Mouse (Mus musculus): ENCODE measurements around the gene Entpd3. TPM values are rescaled to one million over a fixed set of nuclear protein-coding genes. Genes with fewer than 3 reads are reported as not detected.
A peak's percentile ranks its signal among the peaks of the same experiment; 100 is the strongest.

Gene Entpd3
- polyA plus RNA-seq, 1 experiment from 2014 or later = not detected

DNA sequence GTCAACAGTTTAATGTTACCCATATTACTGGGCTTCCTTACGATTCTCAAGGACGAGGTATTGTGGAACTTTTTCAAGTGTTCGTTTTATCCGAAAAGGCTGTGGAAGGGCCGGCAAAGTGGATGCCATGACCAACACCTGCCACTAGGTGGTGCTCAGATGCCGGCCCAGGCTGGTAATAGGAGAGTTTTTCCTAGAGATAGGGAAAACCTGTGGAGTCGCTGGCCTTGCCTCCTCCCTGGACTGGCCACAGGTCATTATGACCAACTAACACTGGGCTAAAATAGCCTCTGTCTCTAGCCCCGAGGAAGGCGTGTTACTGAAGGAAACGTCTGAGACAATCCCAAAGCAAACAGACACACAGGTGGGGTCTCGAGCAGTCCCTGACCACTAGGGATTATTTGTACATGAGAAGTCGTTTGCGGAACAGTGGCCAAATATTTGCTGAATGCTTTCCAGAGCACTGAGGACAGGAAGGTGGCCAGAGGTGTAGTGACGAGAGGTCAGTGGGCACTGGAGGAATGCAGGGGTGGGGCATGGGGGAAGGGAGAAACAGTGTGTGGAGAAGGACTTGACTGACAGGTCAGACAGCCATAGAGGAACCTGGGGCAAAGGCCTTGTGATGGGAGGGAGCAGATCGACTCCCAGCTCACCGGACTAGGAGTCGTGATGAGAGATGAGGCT is 62.0 kb downstream of the Entpd3 start:
- H3K9me3 ChIP-seq (ENCODE audit: control insufficient read depth, low read length) = peaks cover under 1% of the 10 kb centered on the region; the same call in 1 of the 2 replicates
- peaks cover 15 to 17% of the 10 kb centered on the region in 2 experiments for H3K4me1 ChIP-seq (ENCODE audit: control insufficient read depth in 2 of 2, insufficient read depth in 2 of 2, low read length in 2 of 2)
- peak overlapping the region in 1 of 2 experiments; percentile 3; a peak in 1 of 4 replicates for H3K4me3 ChIP-seq (ENCODE audit: control insufficient read depth in 1 of 2, insufficient read depth in 1 of 2, low read depth in 1 of 2, low read length in 2 of 2)
- peak; percentile 48 for ATAC-seq (ENCODE audit: insufficient number of reproducible peaks, insufficient read depth, low FRiP score, low read depth)
- no peaks in the 10 kb centered on the region for H3K27me3 ChIP-seq (ENCODE audit: control insufficient read depth, insufficient read depth, low read length)
- H3K9ac ChIP-seq (ENCODE audit: low read length) = peak overlapping the region; percentile 11; the same call in 1 of the 2 replicates
- 21% methylated on average over 17 of the region's 17 CpGs for WGBS
- H3K36me3 ChIP-seq (ENCODE audit: control insufficient read depth, insufficient read depth, low read length) = no peaks in the 10 kb centered on the region
- no peak overlapping the region for H3K27ac ChIP-seq (replicated peaks in 1 of 2; ENCODE audit: control insufficient read depth in 1 of 2, insufficient read depth in 1 of 2, low read depth in 2 of 2, low read length in 2 of 2)
- peak overlapping the region; percentile 47 for H3K4me2 ChIP-seq (ENCODE audit: low read length)

DNA sequence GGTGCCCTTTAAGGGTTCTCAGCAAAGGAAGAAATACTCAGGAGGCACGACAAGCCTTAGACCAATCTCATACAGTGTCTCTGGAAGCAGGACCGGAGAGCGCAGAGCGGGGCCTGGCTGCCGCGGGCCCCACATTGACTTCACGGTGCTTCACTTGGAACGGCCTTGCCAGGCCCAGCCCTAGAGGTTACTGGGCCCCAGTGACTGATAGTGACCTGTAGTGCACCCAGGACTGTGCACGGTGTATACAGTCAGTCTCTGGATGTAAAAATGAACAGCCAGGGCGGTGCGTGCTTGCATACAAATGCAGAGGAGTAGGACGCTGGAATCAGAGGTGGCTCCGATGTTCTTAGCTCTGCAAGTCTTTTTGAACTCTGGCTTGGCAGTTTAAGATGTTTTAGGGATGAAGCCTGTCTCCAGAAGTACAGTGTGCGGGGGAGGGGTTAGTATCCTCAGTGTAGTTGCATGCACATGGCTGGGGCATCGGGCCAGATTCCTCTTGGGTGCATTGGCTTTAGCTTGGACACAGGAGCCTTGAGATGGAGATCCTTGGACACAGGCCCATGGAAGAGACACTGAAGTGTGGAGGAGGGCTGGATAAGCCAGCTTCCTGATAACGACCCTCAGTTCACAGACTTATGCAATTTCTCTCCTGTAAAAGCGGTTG is 62.7 kb downstream of the Entpd3 start:
- Histone ChIP-seq H3K9ac (ENCODE audit: low read length) (no peak overlapping the region), H3K4me2 (ENCODE audit: low read length) (peak overlapping the region; percentile 47), H3K27me3 (ENCODE audit: control insufficient read depth, insufficient read depth, low read length) (no peaks in the 10 kb centered on the region), H3K36me3 (ENCODE audit: control insufficient read depth, insufficient read depth, low read length) (no peaks in the 10 kb centered on the region), H3K9me3 (ENCODE audit: control insufficient read depth, low read length) (peaks cover 7% of the 10 kb centered on the region; the same call in 1 of the 2 replicates), H3K27ac (replicated peaks in 1 of 2; ENCODE audit: control insufficient read depth in 1 of 2, insufficient read depth in 1 of 2, low read depth in 2 of 2, low read length in 2 of 2) (no peak overlapping the region), H3K4me3 (ENCODE audit: control insufficient read depth in 1 of 2, insufficient read depth in 1 of 2, low read depth in 1 of 2, low read length in 2 of 2) (no peak overlapping the region), H3K4me1 (ENCODE audit: control insufficient read depth in 2 of 2, insufficient read depth in 2 of 2, low read length in 2 of 2) (peaks cover 15 to 17% of the 10 kb centered on the region in 2 experiments)
- 0 out of 2 replicates have a peak, but pooled peaks have one; percentile 41 for ATAC-seq (ENCODE audit: insufficient number of reproducible peaks, insufficient read depth, low FRiP score, low read depth)
- 58% methylated on average over 17 of the region's 17 CpGs for WGBS

DNA sequence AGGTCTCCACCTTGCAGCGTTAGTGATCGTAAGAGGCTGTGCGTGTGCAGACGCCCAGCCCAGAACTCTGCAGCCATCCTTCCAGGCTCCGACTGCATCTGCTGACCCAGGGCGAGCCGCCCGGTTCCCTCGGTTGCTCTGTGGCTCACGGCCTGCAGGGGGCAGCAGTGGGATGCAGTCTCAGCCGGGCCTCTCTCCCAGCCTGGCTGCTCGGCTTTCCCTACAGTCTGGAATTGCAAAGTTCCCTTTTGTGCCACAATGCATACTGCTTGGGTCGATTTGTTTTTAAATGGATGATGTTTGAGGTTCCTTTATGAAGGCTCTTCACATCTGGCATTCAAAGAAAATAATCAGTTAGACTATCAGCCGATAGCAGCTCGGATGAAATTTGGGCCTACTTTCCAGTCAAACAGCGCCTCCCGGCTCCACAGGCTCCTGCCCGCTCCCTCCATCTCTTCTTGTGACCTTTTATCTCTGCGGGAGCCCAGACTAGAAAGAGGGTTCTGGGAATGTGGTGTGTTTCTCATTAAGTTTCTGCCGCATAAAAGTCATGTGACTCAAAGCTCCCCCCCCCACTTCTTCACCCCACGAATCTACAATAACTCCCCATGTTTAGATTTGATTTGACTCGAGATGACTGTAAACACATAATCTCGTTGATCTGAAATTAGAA is 63.4 kb downstream of the Entpd3 start:
- Histone ChIP-seq H3K4me2 (ENCODE audit: low read length) (peak overlapping the region; percentile 47), H3K27ac (replicated peaks in 1 of 2; ENCODE audit: control insufficient read depth in 1 of 2, insufficient read depth in 1 of 2, low read depth in 2 of 2, low read length in 2 of 2) (no peak overlapping the region), H3K27me3 (ENCODE audit: control insufficient read depth, insufficient read depth, low read length) (no peaks in the 10 kb centered on the region), H3K4me1 (ENCODE audit: control insufficient read depth in 2 of 2, insufficient read depth in 2 of 2, low read length in 2 of 2) (peaks cover 15 to 17% of the 10 kb centered on the region in 2 experiments), H3K9me3 (ENCODE audit: control insufficient read depth, low read length) (peaks cover 14% of the 10 kb centered on the region), H3K36me3 (ENCODE audit: control insufficient read depth, insufficient read depth, low read length) (no peaks in the 10 kb centered on the region), H3K9ac (ENCODE audit: low read length) (peak overlapping the region; percentile 31; the same call in 1 of the 2 replicates), H3K4me3 (ENCODE audit: control insufficient read depth in 1 of 2, insufficient read depth in 1 of 2, low read depth in 1 of 2, low read length in 2 of 2) (0 out of 4 replicates have a peak overlapping the region, but pooled peaks of 1 of the 2 experiments have one; percentile 10)
- WGBS = 6% methylated on average over 23 of the region's 23 CpGs
- peak; percentile 82 for ATAC-seq (ENCODE audit: insufficient number of reproducible peaks, insufficient read depth, low FRiP score, low read depth)

DNA sequence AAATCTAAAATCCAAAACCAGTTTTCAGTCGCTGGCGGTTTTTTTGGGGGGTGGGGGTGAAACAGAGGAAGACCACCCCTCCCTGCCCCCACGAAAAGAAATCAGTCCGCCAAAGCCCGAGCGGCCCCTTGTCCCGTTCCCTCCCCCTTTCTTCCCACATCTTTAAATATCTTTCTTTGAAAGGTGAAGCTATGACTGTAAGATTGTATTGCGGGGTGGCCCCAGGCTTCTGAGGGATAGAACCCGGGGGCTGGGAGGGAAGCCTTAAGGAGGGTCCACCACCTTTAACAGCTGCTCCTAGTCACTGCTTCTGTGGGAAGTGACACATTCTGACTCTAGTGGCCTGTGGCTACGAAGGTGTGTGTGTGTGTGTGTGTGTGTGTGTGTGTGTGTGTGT is 63.9 kb downstream of the Entpd3 start:
- H3K4me3 ChIP-seq (ENCODE audit: control insufficient read depth in 1 of 2, insufficient read depth in 1 of 2, low read depth in 1 of 2, low read length in 2 of 2) = no peak overlapping the region
- no peaks in the 10 kb centered on the region for H3K27me3 ChIP-seq (ENCODE audit: control insufficient read depth, insufficient read depth, low read length)
- 28% methylated on average over 10 of the region's 10 CpGs for WGBS
- H3K36me3 ChIP-seq (ENCODE audit: control insufficient read depth, insufficient read depth, low read length) = no peaks in the 10 kb centered on the region
- no peak overlapping the region for H3K27ac ChIP-seq (replicated peaks in 1 of 2; ENCODE audit: control insufficient read depth in 1 of 2, insufficient read depth in 1 of 2, low read depth in 2 of 2, low read length in 2 of 2)
- peak overlapping the region; percentile 31; the same call in 1 of the 2 replicates for H3K9ac ChIP-seq (ENCODE audit: low read length)
- no peak for ATAC-seq (ENCODE audit: insufficient number of reproducible peaks, insufficient read depth, low FRiP score, low read depth)
- H3K9me3 ChIP-seq (ENCODE audit: control insufficient read depth, low read length) = peaks cover 18% of the 10 kb centered on the region
- H3K4me1 ChIP-seq (ENCODE audit: control insufficient read depth in 2 of 2, insufficient read depth in 2 of 2, low read length in 2 of 2) = peaks cover 15 to 17% of the 10 kb centered on the region in 2 experiments
- peak overlapping the region; percentile 47 for H3K4me2 ChIP-seq (ENCODE audit: low read length)

DNA sequence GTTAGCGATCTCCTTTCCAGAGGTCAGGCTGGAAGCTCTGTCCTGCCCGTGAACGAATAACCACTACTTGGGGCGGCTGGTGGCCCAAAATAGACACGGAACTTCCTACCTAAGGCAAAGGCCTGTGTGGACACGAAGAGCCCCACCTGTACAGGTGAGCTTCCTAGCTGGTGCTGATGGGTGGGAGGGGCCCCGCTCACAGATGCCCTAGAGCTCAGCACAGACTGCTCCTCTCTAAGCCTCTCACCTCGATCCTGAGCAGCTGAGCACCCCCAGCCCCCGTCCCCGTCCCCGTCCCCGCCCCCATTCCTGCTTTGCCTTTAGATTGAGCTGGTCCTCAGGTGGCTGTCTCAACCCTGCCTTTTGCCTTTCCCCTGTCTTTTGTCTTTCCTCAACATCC is 64.3 kb downstream of the Entpd3 start:
- Histone ChIP-seq H3K27me3 (ENCODE audit: control insufficient read depth, insufficient read depth, low read length) (no peaks in the 10 kb centered on the region), H3K27ac (replicated peaks in 1 of 2; ENCODE audit: control insufficient read depth in 1 of 2, insufficient read depth in 1 of 2, low read depth in 2 of 2, low read length in 2 of 2) (no peak overlapping the region), H3K9ac (ENCODE audit: low read length) (no peak overlapping the region), H3K4me1 (ENCODE audit: control insufficient read depth in 2 of 2, insufficient read depth in 2 of 2, low read length in 2 of 2) (peaks cover 15 to 17% of the 10 kb centered on the region in 2 experiments), H3K4me2 (ENCODE audit: low read length) (no peak overlapping the region), H3K9me3 (ENCODE audit: control insufficient read depth, low read length) (peaks cover 19% of the 10 kb centered on the region), H3K36me3 (ENCODE audit: control insufficient read depth, insufficient read depth, low read length) (no peaks in the 10 kb centered on the region), H3K4me3 (ENCODE audit: control insufficient read depth in 1 of 2, insufficient read depth in 1 of 2, low read depth in 1 of 2, low read length in 2 of 2) (no peak overlapping the region)
- no peak for ATAC-seq (ENCODE audit: insufficient number of reproducible peaks, insufficient read depth, low FRiP score, low read depth)
- 35% methylated on average over 11 of the region's 12 CpGs for WGBS

DNA sequence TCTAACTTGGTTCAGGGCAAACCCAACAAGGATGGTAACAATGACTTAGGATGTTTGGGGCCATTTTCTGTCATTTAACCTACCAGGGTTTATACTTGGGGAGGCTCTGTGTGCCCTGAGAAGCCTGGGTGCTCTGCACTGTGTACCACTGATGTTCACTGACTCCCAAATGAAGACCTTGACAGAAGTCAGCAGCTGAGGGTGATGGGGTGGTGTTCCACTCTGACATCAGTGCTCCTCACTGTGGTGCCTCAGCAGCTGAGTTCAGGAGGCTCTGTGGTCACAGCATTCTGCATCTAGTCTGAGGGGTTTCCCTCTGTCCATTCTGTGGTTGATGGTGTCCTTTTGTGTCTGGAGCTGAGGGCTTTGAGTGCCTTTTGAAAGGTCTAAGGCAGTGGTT is 71.4 kb downstream of the Entpd3 start:
- no peak overlapping the region for H3K4me3 ChIP-seq (ENCODE audit: control insufficient read depth in 1 of 2, insufficient read depth in 1 of 2, low read depth in 1 of 2, low read length in 2 of 2)
- H3K27me3 ChIP-seq (ENCODE audit: control insufficient read depth, insufficient read depth, low read length) = no peaks in the 10 kb centered on the region
- no peak overlapping the region for H3K27ac ChIP-seq (replicated peaks in 1 of 2; ENCODE audit: control insufficient read depth in 1 of 2, insufficient read depth in 1 of 2, low read depth in 2 of 2, low read length in 2 of 2)
- no peak overlapping the region for H3K4me2 ChIP-seq (ENCODE audit: low read length)
- peaks cover 19% of the 10 kb centered on the region for H3K9me3 ChIP-seq (ENCODE audit: control insufficient read depth, low read length)
- ATAC-seq (ENCODE audit: insufficient number of reproducible peaks, insufficient read depth, low FRiP score, low read depth) = no peak
- H3K9ac ChIP-seq (ENCODE audit: low read length) = no peak overlapping the region
- no peaks in the 10 kb centered on the region for H3K36me3 ChIP-seq (ENCODE audit: control insufficient read depth, insufficient read depth, low read length)
- H3K4me1 ChIP-seq (ENCODE audit: control insufficient read depth in 2 of 2, insufficient read depth in 2 of 2, low read length in 2 of 2) = no peaks in the 10 kb centered on the region

DNA sequence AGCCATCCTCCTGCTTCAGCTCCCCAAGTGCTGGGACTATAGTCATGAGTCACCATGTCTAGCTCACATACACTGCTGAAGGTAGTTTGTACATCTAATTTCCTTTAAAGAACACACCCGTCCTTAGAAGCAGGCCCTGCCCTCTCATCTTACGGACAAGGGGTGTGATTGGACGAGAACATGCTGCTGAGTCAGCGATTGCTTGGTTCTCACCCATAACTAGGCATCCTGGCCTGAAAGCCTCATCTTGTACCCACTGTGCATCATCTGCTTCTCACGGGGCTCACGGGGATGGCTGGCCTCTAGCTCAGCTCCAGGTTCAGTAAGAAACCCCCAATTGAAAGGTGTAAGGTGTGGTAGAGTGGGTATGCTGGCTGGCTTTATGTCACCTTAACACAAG is 74.4 kb downstream of the Entpd3 start:
- H3K9ac ChIP-seq (ENCODE audit: low read length) = no peak overlapping the region
- no peaks in the 10 kb centered on the region for H3K27me3 ChIP-seq (ENCODE audit: control insufficient read depth, insufficient read depth, low read length)
- no peak for ATAC-seq (ENCODE audit: insufficient number of reproducible peaks, insufficient read depth, low FRiP score, low read depth)
- H3K36me3 ChIP-seq (ENCODE audit: control insufficient read depth, insufficient read depth, low read length) = no peaks in the 10 kb centered on the region
- no peak overlapping the region for H3K4me3 ChIP-seq (ENCODE audit: control insufficient read depth in 1 of 2, insufficient read depth in 1 of 2, low read depth in 1 of 2, low read length in 2 of 2)
- 80% methylated on average over 6 of the region's 6 CpGs for WGBS
- no peak overlapping the region for H3K4me2 ChIP-seq (ENCODE audit: low read length)
- no peak overlapping the region for H3K27ac ChIP-seq (replicated peaks in 1 of 2; ENCODE audit: control insufficient read depth in 1 of 2, insufficient read depth in 1 of 2, low read depth in 2 of 2, low read length in 2 of 2)
- no peaks in the 10 kb centered on the region for H3K4me1 ChIP-seq (ENCODE audit: control insufficient read depth in 2 of 2, insufficient read depth in 2 of 2, low read length in 2 of 2)
- no peaks in the 10 kb centered on the region for H3K9me3 ChIP-seq (ENCODE audit: control insufficient read depth, low read length)

All from heart, embryonic 14.5 days (tissue).